Mouse (Mus musculus) embryonic facial prominence, embryonic 13.5 days (tissue): ENCODE results near the gene Cyp39a1. TPM values are rescaled to one million over a fixed set of nuclear protein-coding genes. Genes with fewer than 3 reads are reported as not detected.

Source experiments
- ATAC-seq: fragments of 200-750 bp; cut with Nextera tagmentation; 2 replicates; pipeline ENCODE4 v1.8.0; 2017; ENCODE audit warnings: low read depth; ENCODE audit not compliant: insufficient number of reproducible peaks, insufficient read depth, low FRiP score, low TSS enrichment
- H3K27ac ChIP-seq: fragments of 300-500 bp; sonication (generic); 2 replicates; pipeline ENCODE4 v1.5.1; 2015; ENCODE audit warnings: moderate library complexity, mild to moderate bottlenecking, inconsistent platforms
- H3K27me3 ChIP-seq: fragments of 300-500 bp; sonication (generic); 2 replicates; pipeline ENCODE4 v1.6.1; 2015; ENCODE audit warnings: mild to moderate bottlenecking, inconsistent platforms
- H3K36me3 ChIP-seq: fragments of 300-500 bp; sonication (generic); 2 replicates; pipeline ENCODE4 v1.6.1; 2015; ENCODE audit warnings: mild to moderate bottlenecking, inconsistent platforms
- H3K4me1 ChIP-seq: fragments of 300-500 bp; sonication (generic); 2 replicates; pipeline ENCODE4 v1.6.1; 2015; ENCODE audit warnings: inconsistent platforms
- H3K4me2 ChIP-seq: fragments of 300-500 bp; sonication (generic); 2 replicates; pipeline ENCODE4 v1.6.1; 2015; ENCODE audit warnings: moderate library complexity, mild to moderate bottlenecking, inconsistent platforms
- H3K4me3 ChIP-seq: fragments of 300-500 bp; sonication (generic); 2 replicates; pipeline ENCODE4 v1.5.1; 2015; ENCODE audit warnings: mild to moderate bottlenecking, inconsistent platforms
- H3K9ac ChIP-seq: fragments of 300-500 bp; sonication (generic); 2 replicates; pipeline ENCODE4 v1.6.1; 2015; ENCODE audit warnings: mild to moderate bottlenecking, inconsistent platforms
- H3K9me3 ChIP-seq: fragments of 300-500 bp; sonication (generic); 2 replicates; pipeline ENCODE4 v1.6.1; 2016; ENCODE audit warnings: inconsistent platforms
- WGBS: fragments of 180-500 bp; shearing (Covaris S2); methylation state at CpG from one replicate; pipeline ENCODE4 v1.1.7; 2015; ENCODE audit warnings: mixed read lengths; 5-methylcytosine and 5-hydroxymethylcytosine counted together
- polyA plus RNA-seq: library from polyadenylated mRNA; unstranded; fragments of >200 nt; fragmentation: Nextera tagmentation; extraction: Ambion mirVana; gene quantifications from 2 replicates; pipeline ENCODE4 v1.2.1, GENCODE M21; 2015

The Cyp39a1 gene
- polyA plus RNA-seq, 1 experiment from 2014 or later: 27.3 TPM

DNA sequence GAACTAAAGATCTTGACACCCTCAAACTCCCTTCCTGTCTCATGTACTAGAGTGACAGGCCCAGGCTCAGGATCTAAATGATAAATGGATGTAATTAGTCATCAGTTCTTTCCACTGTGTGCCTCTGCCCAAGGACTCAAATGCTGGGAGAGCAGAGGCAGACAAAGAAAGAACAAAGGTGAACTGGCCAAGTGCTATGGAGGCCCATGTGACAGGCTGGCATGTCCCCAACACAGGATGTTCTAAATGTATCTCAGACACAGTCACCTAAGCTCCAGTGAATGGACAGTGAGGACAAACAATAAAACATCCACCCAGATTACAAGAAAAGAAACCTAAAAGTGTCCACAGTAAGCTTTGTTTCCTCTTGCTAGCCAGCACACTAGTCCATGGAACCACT is 122.2 kb downstream of the Cyp39a1 start:
- Histone ChIP-seq H3K4me1 (no peaks in the 10 kb centered on the region), H3K36me3 (no peaks in the 10 kb centered on the region), H3K27ac (no peak overlapping the region), H3K27me3 (no peaks in the 10 kb centered on the region), H3K4me3 (no peak overlapping the region), H3K9me3 (no peaks in the 10 kb centered on the region), H3K4me2 (no peak overlapping the region), H3K9ac (no peak overlapping the region)
- ATAC-seq: no peak

- Histone ChIP-seq H3K27ac (no peak overlapping the region), H3K4me2 (no peak overlapping the region), H3K27me3 (no peaks in the 10 kb centered on the region), H3K9me3 (no peaks in the 10 kb centered on the region), H3K36me3 (no peaks in the 10 kb centered on the region), H3K4me1 (no peaks in the 10 kb centered on the region), H3K4me3 (no peak overlapping the region), H3K9ac (no peak overlapping the region)
- 86% methylated on average over 3 of the region's 3 CpGs for WGBS
- no peak for ATAC-seq
Measured at GRCm38 (mm10) chr17:43791751-43792150, 124.5 kb downstream of the Cyp39a1 start.

GRCm38 (mm10) chr17:43794731-43795280 is 127.6 kb downstream of the Cyp39a1 start:
- no peak overlapping the region for H3K27ac ChIP-seq
- H3K4me3 ChIP-seq: no peak overlapping the region
- no peak for ATAC-seq
- H3K9ac ChIP-seq: no peak overlapping the region
- H3K4me2 ChIP-seq: no peak overlapping the region
- WGBS: 75% methylated on average over 1 of the region's 1 CpGs
- no peaks in the 10 kb centered on the region for H3K9me3 ChIP-seq
- no peaks in the 10 kb centered on the region for H3K36me3 ChIP-seq
- H3K4me1 ChIP-seq: no peaks in the 10 kb centered on the region
- no peaks in the 10 kb centered on the region for H3K27me3 ChIP-seq

Other genes with a start within 250 kb of the Cyp39a1 start
- gene Mep1a, start 164.6 kb upstream of the Cyp39a1 start, polyA plus RNA-seq: 0.18 and 1.6 TPM in 2 replicates
- 0.21 TPM in 1 of 2 replicates, not detected in the other for gene Ankrd66, start 123.8 kb upstream of the Cyp39a1 start, polyA plus RNA-seq
- 8.4 and 11.1 TPM in 2 replicates for gene Pla2g7, start 99.3 kb upstream of the Cyp39a1 start, polyA plus RNA-seq
- 0.29 and 0.42 TPM in 2 replicates for gene Tdrd6, start 37.1 kb upstream of the Cyp39a1 start, polyA plus RNA-seq
- gene Slc25a27, start 211 bp upstream of the Cyp39a1 start, polyA plus RNA-seq: 46.3 and 48.2 TPM in 2 replicates
- gene Rcan2, start 133.9 kb downstream of the Cyp39a1 start, polyA plus RNA-seq: 5.4 and 5.9 TPM in 2 replicates